Mouse (Mus musculus): ENCODE data around the gene Rptor. TPM values are rescaled to one million over a fixed set of nuclear protein-coding genes. Genes with fewer than 3 reads are reported as not detected.

Rptor gene
- polyA plus RNA-seq, 1 experiment from 2014 or later, result 12.5 TPM

DNA sequence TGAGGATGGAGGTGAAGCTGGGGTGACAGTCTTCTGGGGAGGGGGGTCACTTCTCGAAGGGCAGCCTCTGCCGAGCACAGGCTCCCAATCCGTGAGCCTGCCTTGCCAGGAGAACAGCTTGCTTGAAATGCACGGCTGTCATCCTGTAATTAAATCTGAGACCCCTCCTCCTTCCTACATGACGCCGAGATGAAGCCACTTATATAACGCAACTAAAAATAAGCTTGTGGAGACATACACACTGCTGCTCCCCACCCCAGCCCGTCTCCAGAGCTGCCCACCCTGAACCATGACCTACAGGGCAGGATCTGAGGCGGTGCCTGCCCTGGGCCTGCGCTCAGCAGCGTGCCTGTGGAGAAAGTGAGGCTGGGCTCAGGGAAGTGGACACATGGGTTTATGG is 337.4 kb downstream of the Rptor start:
- peaks cover 4% of the 10 kb centered on the region; the same call in 1 of the 2 replicates for H3K27me3 ChIP-seq
- WGBS, result 44% methylated on average over 11 of the region's 11 CpGs

DNA sequence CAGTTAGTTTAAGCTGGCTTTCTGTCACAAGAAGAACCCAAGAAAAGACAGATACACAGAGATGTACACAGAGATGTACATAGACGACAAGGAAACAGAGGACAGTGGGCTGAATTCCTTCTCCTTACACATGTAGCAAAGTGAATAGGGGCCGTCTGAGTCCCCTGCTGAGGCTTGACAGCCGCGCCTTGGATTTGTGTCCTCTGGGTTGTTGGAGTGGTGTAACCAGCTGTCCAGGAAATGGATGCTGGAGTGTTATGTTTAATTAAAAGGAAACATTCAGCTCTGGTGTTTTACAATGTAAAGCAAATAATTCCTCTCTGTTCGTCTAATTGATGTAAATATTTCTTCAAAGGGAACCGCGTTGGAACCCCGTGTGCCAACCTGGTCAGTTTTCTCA is 339.1 kb downstream of the Rptor start:
- Histone ChIP-seq H3K36me3 (no peaks in the 10 kb centered on the region), H3K4me3 (peak overlapping the region; percentile 65), H3K9ac (peak overlapping the region; percentile 77), H3K9me3 (no peaks in the 10 kb centered on the region), H3K4me2 (peak overlapping the region; percentile 77), H3K4me1 (peaks cover 78% of the 10 kb centered on the region), H3K27me3 (peaks cover 4% of the 10 kb centered on the region; the same call in 1 of the 2 replicates), H3K27ac (0 out of 2 replicates have a peak overlapping the region, but pooled peaks have one; percentile 79)
- 9% methylated on average over 8 of the region's 8 CpGs for WGBS
- ATAC-seq (ENCODE audit: insufficient number of reproducible peaks, insufficient read depth, low FRiP score, low TSS enrichment, low read depth), result no peak

More for the DNA sequence above, 337.4 kb downstream of the Rptor start:
- H3K27ac ChIP-seq, result no peak overlapping the region; the same call in 1 of the 2 replicates
- H3K9me3 ChIP-seq, result no peaks in the 10 kb centered on the region
- no peak overlapping the region for H3K4me3 ChIP-seq
- 0 out of 2 replicates have a peak overlapping the region, but pooled peaks have one; percentile 16 for H3K9ac ChIP-seq
- H3K4me1 ChIP-seq, result peaks cover 89% of the 10 kb centered on the region
- H3K36me3 ChIP-seq, result no peaks in the 10 kb centered on the region
- ATAC-seq (ENCODE audit: insufficient number of reproducible peaks, insufficient read depth, low FRiP score, low TSS enrichment, low read depth), result no peak
- H3K4me2 ChIP-seq, result peak overlapping the region; percentile 18; the same call in 1 of the 2 replicates

DNA sequence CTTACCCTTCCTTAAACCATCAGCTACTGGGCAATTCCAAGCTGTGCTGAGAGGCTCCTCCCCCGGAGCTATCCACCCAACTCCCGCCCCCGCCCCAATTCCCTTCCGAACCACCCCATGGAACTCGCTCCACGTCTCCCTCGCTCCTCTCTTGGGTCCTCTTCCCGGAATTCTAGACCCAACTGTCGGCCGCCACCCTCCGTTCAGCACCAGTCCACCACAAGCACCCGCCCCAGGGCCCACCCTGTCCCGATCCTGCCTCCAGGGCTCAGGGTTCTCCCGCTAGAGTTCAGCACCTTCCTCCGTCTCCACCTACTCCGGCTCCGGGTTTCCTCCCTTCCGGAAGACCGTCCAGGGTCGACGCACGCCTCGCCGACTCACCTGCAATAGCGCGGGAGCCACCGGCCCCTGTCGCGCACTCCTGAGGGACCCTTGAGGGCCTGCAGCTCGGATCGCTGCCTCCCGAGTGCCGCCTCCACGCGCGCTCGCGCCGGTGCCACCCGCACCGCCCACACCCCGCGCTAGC is 339.6 kb downstream of the Rptor start:
- Histone ChIP-seq H3K9ac (peak overlapping the region; percentile 77), H3K4me3 (peak overlapping the region; percentile 65), H3K27ac (peak overlapping the region; percentile 79), H3K4me2 (peak overlapping the region; percentile 77), H3K4me1 (peaks cover 73% of the 10 kb centered on the region), H3K36me3 (no peaks in the 10 kb centered on the region), H3K27me3 (peaks cover 4% of the 10 kb centered on the region; the same call in 1 of the 2 replicates), H3K9me3 (no peaks in the 10 kb centered on the region)
- 1% methylated on average over 43 of the region's 43 CpGs for WGBS
- peak; percentile 52 for ATAC-seq (ENCODE audit: insufficient number of reproducible peaks, insufficient read depth, low FRiP score, low TSS enrichment, low read depth)

DNA sequence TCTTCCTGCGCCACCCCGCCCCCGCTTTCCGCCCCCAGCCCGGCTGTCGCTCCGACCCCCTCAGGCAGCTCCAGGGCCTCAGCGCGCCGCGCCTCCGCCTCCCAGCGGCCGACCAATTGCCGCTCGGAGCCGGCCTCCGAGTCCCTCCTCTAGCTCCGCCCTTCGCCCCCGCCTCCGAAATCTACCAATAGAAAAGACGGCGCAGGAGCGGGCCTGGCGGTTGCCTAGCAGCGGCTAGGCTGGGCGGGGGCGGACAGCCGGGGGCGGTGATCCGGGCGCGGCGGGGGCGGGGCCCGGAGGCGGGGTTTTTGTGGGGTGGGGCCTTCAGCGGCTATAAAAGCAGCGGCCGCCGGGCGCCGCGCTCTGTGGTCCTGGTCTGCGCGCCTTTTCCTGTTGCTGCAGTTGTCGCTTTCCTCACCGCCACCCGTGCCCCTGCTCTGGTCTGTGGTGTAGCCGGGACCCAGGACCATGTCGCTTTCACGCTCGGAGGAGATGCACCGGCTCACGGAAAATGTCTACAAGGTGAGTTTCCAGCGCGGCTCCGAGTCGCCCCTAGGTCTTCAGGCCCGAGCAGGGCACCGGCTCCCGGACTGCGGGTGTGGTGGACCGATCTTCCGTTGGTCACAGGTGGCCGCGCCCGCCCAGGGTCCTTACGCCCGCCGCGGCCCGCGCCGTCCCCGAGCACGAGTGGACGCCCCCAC is 340.2 kb downstream of the Rptor start, which contains the start of gene Baiap2:
Baiap2 (plus strand) TSS at position 37 of the 701 bp plus-strand sequence.
- H3K4me3 ChIP-seq, result peak within 1 kb of the TSS; percentile 65
- ATAC-seq (ENCODE audit: insufficient number of reproducible peaks, insufficient read depth, low FRiP score, low TSS enrichment, low read depth), result peak; percentile 91
- under 1% methylated on average over 78 of the region's 79 CpGs for WGBS
- peak within 1 kb of the TSS; percentile 96 for H3K4me2 ChIP-seq
- no peaks in the 10 kb centered on the region for H3K36me3 ChIP-seq
- peaks cover 68% of the 10 kb centered on the region for H3K4me1 ChIP-seq
- no peaks in the 10 kb centered on the region for H3K9me3 ChIP-seq
- H3K27ac ChIP-seq, result peak within 1 kb of the TSS; percentile 79
- peak within 1 kb of the TSS; percentile 87 for H3K9ac ChIP-seq
- H3K27me3 ChIP-seq, result peaks cover 4% of the 10 kb centered on the region; the same call in 1 of the 2 replicates

DNA sequence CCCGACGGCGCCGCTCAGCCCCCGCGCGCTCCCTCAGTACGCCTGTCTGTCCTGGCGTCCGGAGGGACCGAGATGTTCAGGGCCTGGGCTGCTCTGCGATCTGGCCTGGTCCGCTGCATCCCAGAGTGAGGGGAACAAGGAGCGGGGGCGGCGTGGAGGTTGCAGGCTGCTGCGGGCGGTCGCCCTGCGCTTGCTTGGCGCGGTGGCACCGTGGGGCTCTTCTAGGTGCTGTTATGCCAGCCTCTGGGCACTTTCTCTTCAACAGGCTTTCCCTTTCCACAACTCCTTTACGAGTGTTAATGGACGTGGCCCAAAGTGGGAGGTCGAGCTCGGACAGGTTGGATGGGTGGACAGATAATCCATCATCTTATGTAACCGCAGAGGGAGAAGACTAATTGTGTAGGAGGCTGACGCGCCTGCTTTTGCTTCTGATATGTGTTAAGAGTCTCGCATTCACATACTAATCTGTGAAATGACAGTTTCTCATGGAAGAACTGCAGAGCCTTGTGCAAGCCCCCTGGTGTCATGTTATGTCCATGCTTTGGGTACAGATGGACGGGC is 340.8 kb downstream of the Rptor start:
- Histone ChIP-seq H3K4me1 (peaks cover 68% of the 10 kb centered on the region), H3K4me2 (peak overlapping the region; percentile 96), H3K27me3 (peaks cover 4% of the 10 kb centered on the region; the same call in 1 of the 2 replicates), H3K9me3 (no peaks in the 10 kb centered on the region), H3K27ac (no peak overlapping the region), H3K36me3 (no peaks in the 10 kb centered on the region), H3K4me3 (peak overlapping the region; percentile 65), H3K9ac (peak overlapping the region; percentile 87)
- no peak for ATAC-seq (ENCODE audit: insufficient number of reproducible peaks, insufficient read depth, low FRiP score, low TSS enrichment, low read depth)
- 6% methylated on average over 32 of the region's 32 CpGs for WGBS

DNA sequence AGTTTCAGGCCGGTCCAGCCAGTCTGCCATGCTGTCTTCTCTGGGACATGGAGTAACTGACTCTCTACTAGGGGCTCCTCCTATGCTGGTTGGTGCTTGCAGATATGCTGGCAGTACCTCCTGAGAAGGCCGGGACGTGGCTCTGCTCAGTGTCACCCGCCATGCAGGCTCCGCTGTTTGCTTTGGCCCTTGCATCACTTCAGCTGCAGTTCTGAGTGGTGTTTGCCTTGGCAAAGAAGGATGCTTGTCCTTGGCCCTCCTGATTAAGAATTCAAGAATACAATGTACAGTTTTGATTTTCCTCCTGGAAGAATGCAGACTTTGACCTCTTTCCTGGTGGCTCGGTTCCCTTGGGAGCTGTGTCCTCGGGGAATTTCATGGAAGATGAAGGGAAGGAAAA is 342.6 kb downstream of the Rptor start:
- H3K9ac ChIP-seq, result no peak overlapping the region
- peaks cover 52% of the 10 kb centered on the region for H3K4me1 ChIP-seq
- peak overlapping the region; percentile 96 for H3K4me2 ChIP-seq
- ATAC-seq (ENCODE audit: insufficient number of reproducible peaks, insufficient read depth, low FRiP score, low TSS enrichment, low read depth), result no peak
- no peaks in the 10 kb centered on the region for H3K36me3 ChIP-seq
- H3K27me3 ChIP-seq, result 0 out of 2 replicates have a peak, but pooled peaks cover 4% of the 10 kb centered on the region
- no peaks in the 10 kb centered on the region for H3K9me3 ChIP-seq
- H3K4me3 ChIP-seq, result no peak overlapping the region
- H3K27ac ChIP-seq, result no peak overlapping the region
- WGBS, result 83% methylated on average over 7 of the region's 7 CpGs

DNA sequence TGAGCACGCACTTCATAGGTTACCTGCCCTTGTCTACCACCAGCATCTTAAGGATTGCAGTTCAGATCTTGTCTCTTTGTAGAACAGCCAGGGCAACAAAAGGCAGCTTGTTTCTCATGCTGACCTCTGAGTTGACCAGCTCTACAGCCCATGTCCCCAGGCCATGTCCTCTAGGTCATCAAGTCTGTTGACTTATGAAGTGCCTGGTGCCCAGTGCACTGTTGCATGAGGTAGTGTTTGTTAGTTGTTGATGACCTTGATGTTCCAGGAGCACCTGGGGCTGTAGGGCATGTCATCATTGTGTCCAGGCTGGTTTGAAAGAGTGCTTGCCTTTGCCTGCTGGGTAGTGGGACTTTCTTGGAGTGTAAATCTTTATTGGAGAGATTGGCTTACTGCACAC is 344.7 kb downstream of the Rptor start:
- H3K9me3 ChIP-seq, result no peaks in the 10 kb centered on the region
- peaks cover 40% of the 10 kb centered on the region for H3K4me1 ChIP-seq
- H3K4me3 ChIP-seq, result no peak overlapping the region
- no peak overlapping the region for H3K9ac ChIP-seq
- no peaks in the 10 kb centered on the region for H3K36me3 ChIP-seq
- H3K27me3 ChIP-seq, result no peaks in the 10 kb centered on the region
- no peak for ATAC-seq (ENCODE audit: insufficient number of reproducible peaks, insufficient read depth, low FRiP score, low TSS enrichment, low read depth)
- WGBS, result 89% methylated on average over 1 of the region's 1 CpGs
- H3K4me2 ChIP-seq, result no peak overlapping the region
- H3K27ac ChIP-seq, result no peak overlapping the region

DNA sequence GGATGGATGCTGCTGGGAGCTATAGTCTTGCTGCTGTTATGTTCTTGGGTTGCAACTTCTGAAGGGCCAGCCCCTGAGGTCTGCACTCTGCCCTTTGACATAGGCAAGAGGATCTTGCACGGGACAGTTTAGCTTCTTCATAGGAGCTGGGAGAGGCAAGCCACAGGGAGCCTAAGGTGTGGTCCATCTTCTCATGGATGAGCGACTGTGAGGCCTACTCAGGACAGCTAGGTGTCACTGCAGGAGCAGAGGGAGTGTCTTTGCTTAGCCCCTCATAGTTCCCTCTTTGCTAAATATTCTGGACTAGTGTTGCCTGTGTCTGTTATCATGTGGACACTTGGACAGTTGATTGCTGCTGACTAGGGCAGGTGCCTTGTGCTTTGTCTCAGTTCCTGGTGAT is 345.2 kb downstream of the Rptor start:
- WGBS, result 45% methylated on average over 2 of the region's 2 CpGs
- Histone ChIP-seq H3K9ac (no peak overlapping the region), H3K4me2 (no peak overlapping the region), H3K4me3 (no peak overlapping the region), H3K4me1 (peaks cover 44% of the 10 kb centered on the region), H3K27me3 (no peaks in the 10 kb centered on the region), H3K9me3 (no peaks in the 10 kb centered on the region), H3K36me3 (no peaks in the 10 kb centered on the region), H3K27ac (no peak overlapping the region)
- ATAC-seq (ENCODE audit: insufficient number of reproducible peaks, insufficient read depth, low FRiP score, low TSS enrichment, low read depth), result no peak

DNA sequence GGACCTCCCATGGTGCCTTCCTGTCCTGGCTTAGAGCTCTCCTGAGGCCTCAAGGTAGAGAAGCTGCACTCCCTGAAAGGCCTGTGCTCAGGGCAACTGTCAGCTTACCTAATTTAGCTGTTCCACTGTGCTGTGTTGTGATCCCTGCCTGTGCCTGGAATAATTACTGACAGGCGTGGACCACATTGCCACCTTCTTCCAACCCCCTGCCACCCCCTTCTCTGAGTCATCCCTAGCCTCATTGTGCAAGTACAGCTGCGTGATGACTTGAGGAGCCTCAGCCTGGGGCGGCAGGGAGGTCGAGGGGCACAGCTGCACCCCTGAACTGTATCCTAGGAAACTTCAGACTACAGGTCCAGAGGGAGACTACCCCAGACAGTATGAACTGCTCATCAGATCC is 345.6 kb downstream of the Rptor start:
- 47% methylated on average over 4 of the region's 4 CpGs for WGBS
- Histone ChIP-seq H3K27ac (no peak overlapping the region), H3K27me3 (no peaks in the 10 kb centered on the region), H3K36me3 (no peaks in the 10 kb centered on the region), H3K9ac (no peak overlapping the region), H3K4me2 (no peak overlapping the region), H3K4me1 (peaks cover 48% of the 10 kb centered on the region), H3K4me3 (no peak overlapping the region), H3K9me3 (no peaks in the 10 kb centered on the region)
- ATAC-seq (ENCODE audit: insufficient number of reproducible peaks, insufficient read depth, low FRiP score, low TSS enrichment, low read depth), result no peak

DNA sequence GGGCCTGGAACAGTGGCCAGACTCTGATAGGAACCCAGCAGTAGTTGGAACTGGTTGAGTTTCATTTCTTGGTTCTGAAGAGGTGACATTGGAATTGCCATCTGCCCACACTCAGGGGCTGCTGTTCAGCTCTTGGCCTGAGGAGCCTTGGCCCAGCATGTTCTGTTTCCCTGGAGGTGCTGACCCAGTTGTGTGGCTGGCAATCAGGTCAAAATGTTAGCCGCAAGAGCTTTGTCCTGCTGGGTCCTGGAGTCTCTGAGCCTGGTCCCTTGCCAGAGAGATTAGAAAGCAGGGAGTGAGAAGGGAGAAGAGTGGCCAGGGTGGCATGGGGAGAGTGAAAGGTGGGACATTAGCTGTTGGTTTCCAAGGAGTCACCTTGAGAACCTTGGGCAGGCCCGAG is 346.1 kb downstream of the Rptor start:
- 84% methylated on average over 2 of the region's 2 CpGs for WGBS
- H3K9ac ChIP-seq, result no peak overlapping the region
- H3K9me3 ChIP-seq, result no peaks in the 10 kb centered on the region
- H3K4me1 ChIP-seq, result peaks cover 45% of the 10 kb centered on the region
- no peak overlapping the region for H3K4me3 ChIP-seq
- H3K27me3 ChIP-seq, result no peaks in the 10 kb centered on the region
- H3K36me3 ChIP-seq, result no peaks in the 10 kb centered on the region
- H3K27ac ChIP-seq, result no peak overlapping the region
- ATAC-seq (ENCODE audit: insufficient number of reproducible peaks, insufficient read depth, low FRiP score, low TSS enrichment, low read depth), result no peak
- no peak overlapping the region for H3K4me2 ChIP-seq
